Mouse (Mus musculus) central nervous system, embryonic 11.5 days (tissue): Measurements from ENCODE around the gene Vmn2r94. TPM values are rescaled to one million over a fixed set of nuclear protein-coding genes. Genes with fewer than 3 reads are reported as not detected.

Source experiments
- polyA plus RNA-seq: library from polyadenylated mRNA; depleted of rRNA; stranded (reverse); fragments of >200 nt; gene quantifications from 2 replicates; pipeline ENCODE4 v1.2.3, GENCODE M21; 2012; rRNA removed

The Vmn2r94 gene
- not detected in 2 replicates for polyA plus RNA-seq

GRCm38 (mm10) chr17:18277656-18278055 is at the start of gene Vmn2r94:
Gene Vmn2r94, minus strand, starts transcription at chr17:18277756.

GRCm38 (mm10) chr17:18297799-18298198 is 20.2 kb upstream of the Vmn2r94 start, which contains the start of gene Vmn2r93:
Gene Vmn2r93, plus strand, starts transcription at chr17:18298099.

Other genes with a start within 250 kb of the Vmn2r94 start
- gene Vmn2r124, start 228.3 kb downstream of the Vmn2r94 start, polyA plus RNA-seq, result not detected in 2 replicates
- not detected in 2 replicates for gene Vmn2r91, start 192.7 kb downstream of the Vmn2r94 start, polyA plus RNA-seq
- not detected in 2 replicates for gene Vmn2r92, start 125.9 kb downstream of the Vmn2r94 start, polyA plus RNA-seq
- gene Vmn2r93, start 20.3 kb upstream of the Vmn2r94 start, polyA plus RNA-seq, result not detected in 2 replicates
- gene Vmn2r95, start 146.3 kb upstream of the Vmn2r94 start, polyA plus RNA-seq, result not detected in 2 replicates